Mouse (Mus musculus) G1E (cell line): Measurements from ENCODE around the gene Dnajc13.

Source experiments
- CTCF ChIP-seq: IDR thresholded peaks from 2 replicates; pipeline ENCODE4 v1.5.1; 2012; ENCODE audit warnings: low read depth, low read length, inconsistent platforms, mixed read lengths
- GATA1 ChIP-seq: IDR thresholded peaks from 2 replicates; pipeline ENCODE4 v1.6.1; 2012; ENCODE audit warnings: borderline replicate concordance, low read length, inconsistent platforms, mixed read lengths
- GATA2 ChIP-seq: IDR thresholded peaks from 2 replicates; pipeline ENCODE4 v1.6.1; 2012; ENCODE audit warnings: low read depth, low read length, inconsistent platforms, borderline replicate concordance

- no peak for TF ChIP-seq GATA1
- no peak for TF ChIP-seq CTCF
- TF ChIP-seq GATA2: no peak
Measured at GRCm38 (mm10) chr9:104107482-104107881, 155.2 kb downstream of the Dnajc13 start.
